Mouse (Mus musculus) ES-E14 (cell line): ENCODE measurements around the gene Syde2.

Experiments
- CHD2 ChIP-seq: IDR thresholded peaks from 2 replicates; pipeline ENCODE4 v1.6.1; 2014; ENCODE audit warnings: mild to moderate bottlenecking, low read depth, low read length, inconsistent platforms
- MAFK ChIP-seq: IDR thresholded peaks from 2 replicates; pipeline ENCODE4 v1.6.1; 2014; ENCODE audit warnings: mild to moderate bottlenecking, low read depth, low read length, inconsistent platforms; ENCODE audit not compliant: insufficient read depth
- ZNF384 ChIP-seq: IDR thresholded peaks from 2 replicates; pipeline ENCODE4 v1.6.1; 2012; ENCODE audit warnings: low read depth, low read length, inconsistent platforms

DNA sequence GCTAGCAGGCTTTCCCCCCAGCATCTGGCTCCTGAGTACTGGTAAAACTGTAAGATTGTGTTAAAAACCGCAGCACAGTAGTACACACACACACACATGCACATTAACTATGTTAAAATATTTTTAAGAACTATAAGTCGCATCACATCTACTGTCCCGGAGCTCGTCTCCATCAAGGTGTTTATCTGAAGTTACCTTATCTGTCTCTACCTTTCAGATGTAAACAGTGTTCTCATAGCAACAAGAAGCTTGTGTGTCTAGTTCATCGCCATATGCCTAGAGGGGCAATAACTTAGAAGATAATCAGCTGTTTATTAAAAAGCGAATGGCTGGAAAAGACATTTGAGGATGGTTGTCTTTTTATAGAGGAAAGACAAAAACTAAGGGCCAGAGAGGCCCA, 37.8 kb downstream of the Syde2 start:
- TF ChIP-seq MAFK = no peak
- TF ChIP-seq CHD2 = no peak
- TF ChIP-seq ZNF384 = no peak
